Mouse (Mus musculus) MEL (cell line): Measurements from ENCODE around the gene Gm42878.

Experiments used
- CTCF ChIP-seq, 3 experiments: IDR thresholded peaks in 2 of 3; conservative IDR thresholded peaks in 1 of 3; 2 replicates each; pipeline ENCODE4 v1.5.1; 2011 to 2012; ENCODE audit warnings: low read length in 3 of 3, low read depth in 2 of 3, mild to moderate bottlenecking in 2 of 3, improper control_type of control experiment in 1 of 3, inconsistent platforms in 1 of 3, mixed read lengths in 1 of 3, moderate library complexity in 1 of 3; ENCODE audit not compliant: control insufficient read depth in 1 of 3, insufficient read depth in 1 of 3, poor library complexity in 1 of 3, severe bottlenecking in 1 of 3
- GABPA ChIP-seq: IDR thresholded peaks from 2 replicates; pipeline ENCODE4 v1.6.1; 2012; ENCODE audit warnings: low read depth, mild to moderate bottlenecking, inconsistent platforms, low read length, improper control_type of control experiment, moderate library complexity
- HCFC1 ChIP-seq: IDR thresholded peaks from 2 replicates; pipeline ENCODE4 v1.6.1; 2012; ENCODE audit warnings: low read depth, mild to moderate bottlenecking, inconsistent platforms, low read length, improper control_type of control experiment, moderate library complexity
- JUND ChIP-seq: IDR thresholded peaks from 2 replicates; pipeline ENCODE4 v1.6.1; 2011; ENCODE audit warnings: low read depth, mild to moderate bottlenecking, improper control_type of control experiment, low read length
- MAX ChIP-seq: IDR thresholded peaks from 2 replicates; pipeline ENCODE4 v1.6.1; 2011; ENCODE audit warnings: low read length, improper control_type of control experiment
- NRF1 ChIP-seq: IDR thresholded peaks from 2 replicates; pipeline ENCODE4 v1.6.1; 2014; ENCODE audit warnings: low read depth, mild to moderate bottlenecking, inconsistent platforms, low read length, improper control_type of control experiment, moderate library complexity; ENCODE audit not compliant: poor library complexity, insufficient read depth, severe bottlenecking
- POLR2A ChIP-seq, 2 experiments: IDR thresholded peaks; 2 replicates each; pipeline ENCODE4 v1.6.1; 2011 to 2012; ENCODE audit warnings: low read length in 2 of 2, mild to moderate bottlenecking in 2 of 2, control low read depth in 1 of 2, improper control_type of control experiment in 1 of 2, low read depth in 1 of 2, moderate library complexity in 1 of 2; ENCODE audit not compliant: control insufficient read depth in 1 of 2, insufficient read depth in 1 of 2, poor library complexity in 1 of 2
- POLR2AphosphoS2 ChIP-seq: IDR thresholded peaks from 2 replicates; pipeline ENCODE4 v1.6.1; 2011; ENCODE audit warnings: low read length, improper control_type of control experiment
- RAD21 ChIP-seq: IDR thresholded peaks from 2 replicates; pipeline ENCODE4 v1.6.1; 2011; ENCODE audit warnings: mild to moderate bottlenecking, low read depth, low read length, improper control_type of control experiment
- ZC3H11A ChIP-seq: IDR thresholded peaks from 2 replicates; pipeline ENCODE4 v1.6.1; 2012; ENCODE audit warnings: low read depth, mild to moderate bottlenecking, inconsistent platforms, low read length, improper control_type of control experiment
- ZMIZ1 ChIP-seq: IDR thresholded peaks from 2 replicates; pipeline ENCODE4 v1.6.1; 2012; ENCODE audit warnings: low read depth, mild to moderate bottlenecking, inconsistent platforms, low read length, improper control_type of control experiment, moderate library complexity

DNA sequence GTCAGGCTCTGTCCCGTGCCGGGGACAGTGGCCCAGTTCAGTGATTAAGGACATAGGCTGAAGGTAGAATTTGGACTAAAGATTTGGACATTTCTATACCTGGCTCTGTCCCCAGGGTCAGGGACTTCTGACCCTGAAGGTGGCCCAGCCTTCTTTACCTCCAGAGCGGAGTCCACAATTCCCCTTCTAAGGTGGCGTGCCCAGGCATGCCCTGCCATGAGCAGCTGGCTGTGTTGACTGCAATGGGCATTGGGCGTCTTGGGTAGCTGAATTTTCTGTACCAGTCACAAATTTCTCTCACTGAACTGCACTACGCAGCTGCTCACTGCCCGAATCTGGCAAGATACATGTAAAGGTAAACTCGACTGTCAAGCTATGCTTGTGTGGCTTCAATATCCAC lies 36.7 kb upstream of the Gm42878 start:
- no peak for TF ChIP-seq JUND
- TF ChIP-seq POLR2AphosphoS2: no peak
- no peak for TF ChIP-seq ZC3H11A
- no peak for TF ChIP-seq GABPA
- no peak for TF ChIP-seq RAD21
- no peak for TF ChIP-seq CTCF (IDR thresholded peaks at IDR 0.05 in 2 of 3, conservative IDR thresholded peaks at IDR 0.05 in 1 of 3; ENCODE audit: control insufficient read depth in 1 of 3, insufficient read depth in 1 of 3, low read depth in 2 of 3, low read length in 3 of 3, poor library complexity in 1 of 3, severe bottlenecking in 1 of 3)
- no peak for TF ChIP-seq NRF1
- TF ChIP-seq ZMIZ1: no peak
- TF ChIP-seq POLR2A (IDR thresholded peaks at IDR 0.05; ENCODE audit: control insufficient read depth in 1 of 2, insufficient read depth in 1 of 2, low read depth in 1 of 2, low read length in 2 of 2, poor library complexity in 1 of 2): no peak
- no peak for TF ChIP-seq HCFC1
- TF ChIP-seq MAX: no peak
